Mouse (Mus musculus): ENCODE measurements at regions not wholly inside any gene's neighbourhood (a gene's known extent, or its start where the extent isn't known, plus 50 kb on each side); places are given as distances from the start of the nearest gene placed in this dataset.

GRCm38 (mm10) chr2:117912722-117913121 is 199.0 kb upstream of the Thbs1 start:
- no peak overlapping the region for H3K4me2 ChIP-seq
- no peaks in the 10 kb centered on the region for H3K9me3 ChIP-seq
- H3K27me3 ChIP-seq = no peaks in the 10 kb centered on the region
- ATAC-seq (ENCODE audit: low FRiP score, low read depth) = no peak
- no peak overlapping the region for H3K27ac ChIP-seq (replicated peaks)
- 73% methylated on average over 2 of the region's 2 CpGs for WGBS
- H3K36me3 ChIP-seq = no peaks in the 10 kb centered on the region
- H3K9ac ChIP-seq = no peak overlapping the region
- no peak overlapping the region for H3K4me3 ChIP-seq
- no peaks in the 10 kb centered on the region for H3K4me1 ChIP-seq (replicated peaks)

- ATAC-seq (ENCODE audit: low FRiP score, low read depth) = no peak
- Histone ChIP-seq H3K4me2 (no peak overlapping the region), H3K4me3 (no peak overlapping the region), H3K9ac (no peak overlapping the region), H3K27me3 (no peaks in the 10 kb centered on the region), H3K36me3 (no peaks in the 10 kb centered on the region), H3K4me1 (replicated peaks) (no peaks in the 10 kb centered on the region), H3K9me3 (no peaks in the 10 kb centered on the region), H3K27ac (replicated peaks) (no peak overlapping the region)
- 94% methylated on average over 4 of the region's 4 CpGs for WGBS
Observed at GRCm38 (mm10) chr2:117913846-117914245, 197.8 kb upstream of the Thbs1 start.

GRCm38 (mm10) chr2:117915821-117916220 is 195.9 kb upstream of the Thbs1 start:
- no peaks in the 10 kb centered on the region for H3K36me3 ChIP-seq
- no peaks in the 10 kb centered on the region for H3K27me3 ChIP-seq
- 98% methylated on average over 2 of the region's 2 CpGs for WGBS
- H3K9ac ChIP-seq = no peak overlapping the region
- H3K4me1 ChIP-seq (replicated peaks) = no peaks in the 10 kb centered on the region
- ATAC-seq (ENCODE audit: low FRiP score, low read depth) = no peak
- no peak overlapping the region for H3K4me3 ChIP-seq
- H3K9me3 ChIP-seq = no peaks in the 10 kb centered on the region
- H3K4me2 ChIP-seq = no peak overlapping the region
- H3K27ac ChIP-seq (replicated peaks) = no peak overlapping the region

DNA sequence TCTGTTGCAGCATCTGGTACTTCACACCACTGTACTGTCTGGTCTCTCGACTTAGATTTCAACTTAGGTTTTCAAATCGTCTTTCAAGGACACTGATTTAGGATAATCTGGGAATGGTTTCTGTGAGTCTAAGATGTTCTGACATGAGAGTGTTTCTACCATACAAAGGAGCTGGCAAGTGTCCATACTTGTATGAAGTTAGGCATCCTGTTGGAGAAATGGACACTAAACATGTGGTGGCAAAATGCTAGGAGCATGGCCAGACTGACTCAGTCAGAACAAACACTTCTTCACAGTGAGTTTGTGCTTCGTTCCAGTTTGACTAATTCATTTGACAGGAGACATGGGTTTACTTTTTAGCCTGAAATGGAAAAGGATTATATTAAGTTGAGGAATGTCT is 194.5 kb upstream of the Thbs1 start:
- Histone ChIP-seq H3K4me3 (no peak overlapping the region), H3K27me3 (no peaks in the 10 kb centered on the region), H3K9ac (no peak overlapping the region), H3K4me2 (no peak overlapping the region), H3K27ac (replicated peaks) (no peak overlapping the region), H3K4me1 (replicated peaks) (no peaks in the 10 kb centered on the region), H3K9me3 (no peaks in the 10 kb centered on the region), H3K36me3 (no peaks in the 10 kb centered on the region)
- 90% methylated on average over 3 of the region's 3 CpGs for WGBS
- no peak for ATAC-seq (ENCODE audit: low FRiP score, low read depth)

GRCm38 (mm10) chr2:117924877-117925276 is 186.8 kb upstream of the Thbs1 start:
- H3K36me3 ChIP-seq = no peaks in the 10 kb centered on the region
- WGBS = 23% methylated on average over 5 of the region's 5 CpGs
- H3K4me2 ChIP-seq = no peak overlapping the region
- no peak overlapping the region for H3K27ac ChIP-seq (replicated peaks)
- no peaks in the 10 kb centered on the region for H3K9me3 ChIP-seq
- H3K4me1 ChIP-seq (replicated peaks) = no peaks in the 10 kb centered on the region
- H3K27me3 ChIP-seq = no peaks in the 10 kb centered on the region
- H3K4me3 ChIP-seq = no peak overlapping the region
- no peak overlapping the region for H3K9ac ChIP-seq
- no peak for ATAC-seq (ENCODE audit: low FRiP score, low read depth)

DNA sequence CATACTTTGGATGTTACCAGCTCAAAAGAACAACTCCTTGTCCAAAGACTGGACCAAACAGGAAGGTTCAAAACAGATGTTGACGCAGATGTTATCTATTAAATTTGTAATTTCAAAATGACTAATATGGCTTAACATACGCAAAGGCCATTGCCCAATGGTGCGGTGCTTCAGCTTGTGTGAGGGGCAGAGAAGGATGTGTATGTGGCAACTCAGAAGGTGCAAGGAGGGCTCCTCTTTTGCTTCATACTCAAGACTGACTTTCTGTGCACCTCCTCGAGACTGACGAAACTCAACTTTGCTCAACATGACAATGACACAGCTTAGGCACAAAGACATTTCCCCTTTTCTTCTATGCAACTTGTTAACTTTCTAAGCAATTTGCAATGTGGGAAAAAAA is 186.3 kb upstream of the Thbs1 start:
- no peaks in the 10 kb centered on the region for H3K27me3 ChIP-seq
- H3K4me1 ChIP-seq (replicated peaks) = no peaks in the 10 kb centered on the region
- no peak overlapping the region for H3K27ac ChIP-seq (replicated peaks)
- H3K9ac ChIP-seq = no peak overlapping the region
- ATAC-seq (ENCODE audit: low FRiP score, low read depth) = no peak
- H3K36me3 ChIP-seq = no peaks in the 10 kb centered on the region
- H3K4me2 ChIP-seq = no peak overlapping the region
- 95% methylated on average over 5 of the region's 5 CpGs for WGBS
- H3K4me3 ChIP-seq = no peak overlapping the region
- no peaks in the 10 kb centered on the region for H3K9me3 ChIP-seq

DNA sequence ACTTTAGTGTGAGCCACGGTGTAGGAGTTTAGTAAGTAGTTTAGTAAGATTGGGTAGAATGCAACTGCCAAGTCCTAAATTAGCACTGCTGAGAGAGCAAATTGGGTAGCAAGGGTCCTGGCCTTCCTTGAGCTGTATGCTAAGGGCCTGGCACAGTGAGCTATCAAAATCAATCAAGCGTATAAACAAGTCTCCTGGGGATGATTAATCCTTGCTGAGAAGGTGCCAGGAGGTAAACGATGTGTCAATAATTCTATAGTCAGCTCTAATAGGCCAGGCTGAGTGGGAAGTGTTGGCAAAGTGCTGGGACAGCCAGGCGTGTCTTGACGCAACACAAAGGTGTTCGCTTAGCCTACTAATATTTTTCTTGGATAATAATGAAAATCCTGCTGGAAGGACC is 183.6 kb upstream of the Thbs1 start:
- WGBS = 52% methylated on average over 6 of the region's 6 CpGs
- no peaks in the 10 kb centered on the region for H3K9me3 ChIP-seq
- H3K9ac ChIP-seq = no peak overlapping the region
- H3K36me3 ChIP-seq = no peaks in the 10 kb centered on the region
- H3K27ac ChIP-seq (replicated peaks) = no peak overlapping the region
- no peaks in the 10 kb centered on the region for H3K4me1 ChIP-seq (replicated peaks)
- no peak for ATAC-seq (ENCODE audit: low FRiP score, low read depth)
- H3K4me2 ChIP-seq = no peak overlapping the region
- H3K27me3 ChIP-seq = no peaks in the 10 kb centered on the region
- H3K4me3 ChIP-seq = no peak overlapping the region

DNA sequence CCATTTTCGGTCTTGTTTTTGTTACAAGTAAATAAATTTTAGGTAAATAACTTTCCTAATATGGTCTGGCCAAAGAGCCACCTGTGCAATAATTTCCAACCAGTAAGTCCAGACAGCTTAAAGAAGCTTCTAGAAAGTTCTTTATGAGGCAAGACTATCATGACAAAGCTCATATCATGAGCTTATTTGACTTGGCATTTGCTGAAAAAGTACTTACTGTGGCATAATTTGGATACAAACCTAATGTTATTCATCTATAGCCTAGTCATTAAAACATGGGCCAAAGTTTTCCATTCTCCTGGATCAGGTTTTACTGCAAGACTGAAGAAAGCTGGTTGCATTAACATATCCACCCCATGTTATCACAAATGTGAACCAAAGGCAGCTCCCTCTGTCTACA is 182.1 kb upstream of the Thbs1 start:
- WGBS = 74% methylated on average over 1 of the region's 1 CpGs
- Histone ChIP-seq H3K27ac (replicated peaks) (no peak overlapping the region), H3K27me3 (no peaks in the 10 kb centered on the region), H3K36me3 (no peaks in the 10 kb centered on the region), H3K9ac (no peak overlapping the region), H3K4me2 (no peak overlapping the region), H3K9me3 (no peaks in the 10 kb centered on the region), H3K4me3 (no peak overlapping the region), H3K4me1 (replicated peaks) (no peaks in the 10 kb centered on the region)
- no peak for ATAC-seq (ENCODE audit: low FRiP score, low read depth)

- Histone ChIP-seq H3K9ac (no peak overlapping the region), H3K4me3 (no peak overlapping the region), H3K4me1 (replicated peaks) (no peaks in the 10 kb centered on the region), H3K27me3 (0 out of 2 replicates have a peak, but pooled peaks cover 5% of the 10 kb centered on the region), H3K36me3 (no peaks in the 10 kb centered on the region), H3K9me3 (no peaks in the 10 kb centered on the region), H3K27ac (replicated peaks) (no peak overlapping the region), H3K4me2 (no peak overlapping the region)
- ATAC-seq (ENCODE audit: low FRiP score, low read depth) = no peak
- 96% methylated on average over 3 of the region's 3 CpGs for WGBS
Observed at GRCm38 (mm10) chr2:117930895-117931537, 180.7 kb upstream of the Thbs1 start.

DNA sequence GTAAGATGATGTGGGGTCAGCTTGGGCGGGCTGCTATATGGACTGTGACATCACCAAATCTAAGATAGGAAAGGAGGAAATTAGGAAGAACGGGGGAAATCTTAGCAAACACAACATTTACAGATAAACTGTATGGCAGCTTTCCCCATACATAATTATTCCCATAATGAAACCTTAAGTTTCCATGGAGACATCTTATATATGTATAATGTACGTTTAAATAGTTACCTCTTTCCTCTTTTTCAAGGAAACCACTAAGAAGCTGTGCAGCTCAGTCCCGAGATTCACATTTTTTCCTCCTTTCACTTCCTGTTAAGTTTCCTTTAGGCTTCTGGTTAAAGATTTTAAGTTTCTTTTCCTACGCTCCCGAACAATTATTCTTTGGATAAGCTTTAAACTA is 175.1 kb upstream of the Thbs1 start:
- no peaks in the 10 kb centered on the region for H3K4me1 ChIP-seq (replicated peaks)
- H3K9ac ChIP-seq = no peak overlapping the region
- no peak overlapping the region for H3K4me3 ChIP-seq
- no peak overlapping the region for H3K27ac ChIP-seq (replicated peaks)
- H3K4me2 ChIP-seq = no peak overlapping the region
- no peak for ATAC-seq (ENCODE audit: low FRiP score, low read depth)
- H3K36me3 ChIP-seq = no peaks in the 10 kb centered on the region
- WGBS = 86% methylated on average over 6 of the region's 6 CpGs
- H3K9me3 ChIP-seq = no peaks in the 10 kb centered on the region
- H3K27me3 ChIP-seq = 0 out of 2 replicates have a peak, but pooled peaks cover 7% of the 10 kb centered on the region

- H3K36me3 ChIP-seq = no peaks in the 10 kb centered on the region
- H3K9ac ChIP-seq = no peak overlapping the region
- no peak overlapping the region for H3K4me3 ChIP-seq
- WGBS = 22% methylated on average over 12 of the region's 12 CpGs
- H3K4me2 ChIP-seq = no peak overlapping the region
- H3K4me1 ChIP-seq (replicated peaks) = no peaks in the 10 kb centered on the region
- H3K27me3 ChIP-seq = 0 out of 2 replicates have a peak, but pooled peaks cover 7% of the 10 kb centered on the region
- ATAC-seq (ENCODE audit: low FRiP score, low read depth) = no peak
- no peak overlapping the region for H3K27ac ChIP-seq (replicated peaks)
- no peaks in the 10 kb centered on the region for H3K9me3 ChIP-seq
Observed at GRCm38 (mm10) chr2:117938283-117939049, 173.2 kb upstream of the Thbs1 start.

DNA sequence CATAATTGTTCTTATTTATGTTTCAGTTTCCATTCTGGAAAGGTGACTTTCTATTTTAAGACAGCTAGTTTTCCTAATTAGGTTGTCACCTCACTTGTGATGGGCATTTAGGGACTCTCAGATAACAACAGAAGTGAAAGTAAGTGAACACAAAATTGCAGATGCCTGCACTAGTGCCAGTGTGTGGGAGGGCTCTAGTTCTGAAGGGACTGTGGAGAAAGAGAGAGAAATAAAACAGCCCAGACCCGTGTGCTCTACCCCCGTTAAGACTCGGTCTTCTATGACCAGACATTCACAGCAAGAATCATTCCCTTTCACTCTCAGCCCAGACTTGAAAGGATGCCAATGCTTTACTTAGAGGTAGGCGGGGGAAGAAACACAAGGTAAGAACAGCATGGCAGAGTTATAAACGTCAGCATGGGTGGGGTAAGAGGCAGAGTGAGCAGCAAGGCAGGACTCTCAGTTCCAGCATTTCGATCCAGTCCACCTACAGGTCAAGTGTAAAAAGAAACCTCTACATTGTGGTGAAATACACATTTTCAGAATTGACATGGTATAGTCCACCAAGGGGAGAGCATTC is 170.1 kb upstream of the Thbs1 start:
- Histone ChIP-seq H3K9ac (no peak overlapping the region), H3K4me3 (no peak overlapping the region), H3K36me3 (no peaks in the 10 kb centered on the region), H3K9me3 (no peaks in the 10 kb centered on the region), H3K4me1 (replicated peaks) (no peaks in the 10 kb centered on the region), H3K4me2 (no peak overlapping the region), H3K27me3 (no peaks in the 10 kb centered on the region), H3K27ac (replicated peaks) (no peak overlapping the region)
- ATAC-seq (ENCODE audit: low FRiP score, low read depth) = no peak
- 40% methylated on average over 6 of the region's 6 CpGs for WGBS

Measured in hindbrain, embryonic 15.5 days (tissue).